Mouse (Mus musculus): ENCODE data around the gene Abhd14a.

DNA sequence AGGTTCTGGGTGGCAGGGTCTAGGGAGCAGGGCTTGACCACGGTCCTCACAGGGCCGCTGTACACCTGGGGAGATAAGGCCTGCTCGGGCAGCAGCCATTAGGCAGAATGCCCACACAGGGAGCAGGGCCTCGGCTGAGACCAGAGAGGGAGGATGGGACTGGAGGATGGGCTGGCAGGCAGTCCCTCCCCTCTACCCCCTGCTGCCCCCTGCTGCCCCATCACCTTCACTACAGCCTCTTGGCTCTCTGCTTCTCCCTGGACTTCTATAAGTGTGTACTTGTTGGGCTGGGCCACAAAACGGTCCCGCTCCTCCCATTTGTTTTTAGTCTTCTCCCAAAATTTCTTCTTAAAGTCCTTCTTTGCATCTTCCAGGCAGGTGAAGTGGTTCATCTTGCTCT, 27.0 kb upstream of the Abhd14a start:
- TF ChIP-seq CTCF (conservative IDR thresholded peaks at IDR 0.05; ENCODE audit: low read length) (peak; percentile 61), NANOG (IDR thresholded peaks at IDR 0.05; ENCODE audit: borderline replicate concordance, low read length) (no peak)
